Mouse (Mus musculus): ENCODE measurements around the gene Gm5134. TPM values are rescaled to one million over a fixed set of nuclear protein-coding genes. Genes with fewer than 3 reads are reported as not detected.
"Not testable (repeated sequence)": the region's sequence is repeated elsewhere in the genome, so short reads cannot be mapped to it uniquely, and the experiment has no call there.

The Gm5134 gene
- total RNA-seq, 2 experiments from 2014 or later = not detected

- ATAC-seq (replicated peaks; ENCODE audit: low FRiP score, poor library complexity, severe bottlenecking) = no peak
Measured at GRCm38 (mm10) chr10:75990430-75991042, 36.2 kb downstream of the Gm5134 start.

GRCm38 (mm10) chr10:75993616-75994240, 39.4 kb downstream of the Gm5134 start:
- ATAC-seq (replicated peaks; ENCODE audit: low FRiP score, poor library complexity, severe bottlenecking) = no peak

- ATAC-seq (replicated peaks; ENCODE audit: low FRiP score, poor library complexity, severe bottlenecking) = not testable (repeated sequence)
Measured at GRCm38 (mm10) chr10:75994531-75995210, 40.4 kb downstream of the Gm5134 start.

- no peak for ATAC-seq (replicated peaks; ENCODE audit: low FRiP score, poor library complexity, severe bottlenecking)
Measured at GRCm38 (mm10) chr10:75995463-75995862, 41.1 kb downstream of the Gm5134 start.

GRCm38 (mm10) chr10:75996315-75996714, 42.0 kb downstream of the Gm5134 start:
- no peak for ATAC-seq (replicated peaks; ENCODE audit: low FRiP score, poor library complexity, severe bottlenecking)

GRCm38 (mm10) chr10:76001160-76001559, 46.8 kb downstream of the Gm5134 start:
- no peak for ATAC-seq (replicated peaks; ENCODE audit: low FRiP score, poor library complexity, severe bottlenecking)

GRCm38 (mm10) chr10:76002101-76002521, 47.8 kb downstream of the Gm5134 start:
- ATAC-seq (replicated peaks; ENCODE audit: low FRiP score, poor library complexity, severe bottlenecking) = no peak

- ATAC-seq (replicated peaks; ENCODE audit: low FRiP score, poor library complexity, severe bottlenecking) = no peak
Measured at GRCm38 (mm10) chr10:76002615-76003014, 48.3 kb downstream of the Gm5134 start.

- ATAC-seq (replicated peaks; ENCODE audit: low FRiP score, poor library complexity, severe bottlenecking) = no peak
Measured at GRCm38 (mm10) chr10:76003221-76003620, 48.9 kb downstream of the Gm5134 start.

- ATAC-seq (replicated peaks; ENCODE audit: low FRiP score, poor library complexity, severe bottlenecking) = no peak
Measured at GRCm38 (mm10) chr10:76006385-76006784, 52.1 kb downstream of the Gm5134 start.

GRCm38 (mm10) chr10:76009812-76010211, 55.5 kb downstream of the Gm5134 start:
- ATAC-seq (replicated peaks; ENCODE audit: low FRiP score, poor library complexity, severe bottlenecking) = no peak

- no peak for ATAC-seq (replicated peaks; ENCODE audit: low FRiP score, poor library complexity, severe bottlenecking)
Measured at GRCm38 (mm10) chr10:76012922-76013321, 58.6 kb downstream of the Gm5134 start.

- ATAC-seq (replicated peaks; ENCODE audit: low FRiP score, poor library complexity, severe bottlenecking) = no peak
Measured at GRCm38 (mm10) chr10:76016886-76017285, 62.6 kb downstream of the Gm5134 start.

- no peak for ATAC-seq (replicated peaks; ENCODE audit: low FRiP score, poor library complexity, severe bottlenecking)
Measured at GRCm38 (mm10) chr10:76021728-76022127, 67.4 kb downstream of the Gm5134 start.

- ATAC-seq (replicated peaks; ENCODE audit: low FRiP score, poor library complexity, severe bottlenecking) = no peak
Measured at GRCm38 (mm10) chr10:76023921-76024320, 69.6 kb downstream of the Gm5134 start.

GRCm38 (mm10) chr10:76025470-76026190, 71.3 kb downstream of the Gm5134 start:
- no peak for ATAC-seq (replicated peaks; ENCODE audit: low FRiP score, poor library complexity, severe bottlenecking)

- ATAC-seq (replicated peaks; ENCODE audit: low FRiP score, poor library complexity, severe bottlenecking) = no peak
Measured at GRCm38 (mm10) chr10:76027127-76028015, 73.1 kb downstream of the Gm5134 start.

GRCm38 (mm10) chr10:76028016-76028366, 73.7 kb downstream of the Gm5134 start:
- ATAC-seq (replicated peaks; ENCODE audit: low FRiP score, poor library complexity, severe bottlenecking) = no peak

- no peak for ATAC-seq (replicated peaks; ENCODE audit: low FRiP score, poor library complexity, severe bottlenecking)
Measured at GRCm38 (mm10) chr10:76028396-76028795, 74.1 kb downstream of the Gm5134 start.

GRCm38 (mm10) chr10:76029276-76029675, 75.0 kb downstream of the Gm5134 start:
- ATAC-seq (replicated peaks; ENCODE audit: low FRiP score, poor library complexity, severe bottlenecking) = no peak
